Mouse (Mus musculus): ENCODE data around the gene Ccdc77. TPM values are rescaled to one million over a fixed set of nuclear protein-coding genes. Genes with fewer than 3 reads are reported as not detected.
"Not testable (repeated sequence)": the region's sequence is repeated elsewhere in the genome, so short reads cannot be mapped to it uniquely, and the experiment has no call there.

Ccdc77 gene
- polyA plus RNA-seq, 1 experiment: 3.6 TPM

GRCm38 (mm10) chr6:120343992-120344391, 20.2 kb downstream of the Ccdc77 start:
- no peaks in the 10 kb centered on the region for H3K4me1 ChIP-seq (ENCODE audit: control insufficient read depth, insufficient read depth, insufficient read length, low read length)
- no peak overlapping the region for H3K4me3 ChIP-seq (ENCODE audit: insufficient read depth, low read depth, low read length)
- H3K27ac ChIP-seq (replicated peaks; ENCODE audit: low read depth, low read length): no peak overlapping the region

GRCm38 (mm10) chr6:120332351-120332750, 31.8 kb downstream of the Ccdc77 start:
- H3K4me3 ChIP-seq (ENCODE audit: insufficient read depth, low read depth, low read length): no peak overlapping the region
- no peaks in the 10 kb centered on the region for H3K4me1 ChIP-seq (ENCODE audit: control insufficient read depth, insufficient read depth, insufficient read length, low read length)
- no peak overlapping the region for H3K27ac ChIP-seq (replicated peaks; ENCODE audit: low read depth, low read length)

GRCm38 (mm10) chr6:120324295-120324927, 39.8 kb downstream of the Ccdc77 start:
- Histone ChIP-seq H3K4me3 (ENCODE audit: insufficient read depth, low read depth, low read length) (no peak overlapping the region), H3K27ac (replicated peaks; ENCODE audit: low read depth, low read length) (no peak overlapping the region), H3K4me1 (ENCODE audit: control insufficient read depth, insufficient read depth, insufficient read length, low read length) (no peaks in the 10 kb centered on the region)

- Histone ChIP-seq H3K27ac (replicated peaks; ENCODE audit: low read depth, low read length) (no peak overlapping the region), H3K4me1 (ENCODE audit: control insufficient read depth, insufficient read depth, insufficient read length, low read length) (no peaks in the 10 kb centered on the region), H3K4me3 (ENCODE audit: insufficient read depth, low read depth, low read length) (no peak overlapping the region)
Observed at GRCm38 (mm10) chr6:120320369-120320768, 43.8 kb downstream of the Ccdc77 start.

DNA sequence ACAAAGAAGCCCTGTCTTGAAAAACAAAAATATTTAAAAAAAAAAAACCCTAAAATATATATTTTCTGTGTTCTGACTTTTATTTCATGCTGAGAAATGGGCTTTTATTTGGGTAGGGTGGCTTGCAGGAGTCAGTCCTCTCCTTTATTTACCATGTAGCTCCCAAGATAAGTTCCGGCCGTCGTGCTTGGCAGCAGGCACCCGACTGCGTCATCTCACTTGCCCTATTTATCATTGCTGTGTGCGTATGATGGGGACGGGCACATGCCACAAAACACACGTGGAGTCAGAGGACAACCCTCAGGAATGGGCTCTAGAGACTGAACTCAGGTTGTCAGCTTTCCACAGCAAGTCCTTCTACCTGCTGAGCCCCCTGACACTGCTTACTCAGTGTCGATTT, 45.0 kb downstream of the Ccdc77 start:
- no peak overlapping the region for H3K4me3 ChIP-seq (ENCODE audit: insufficient read depth, low read depth, low read length)
- H3K27ac ChIP-seq (replicated peaks; ENCODE audit: low read depth, low read length): no peak overlapping the region
- no peaks in the 10 kb centered on the region for H3K4me1 ChIP-seq (ENCODE audit: control insufficient read depth, insufficient read depth, insufficient read length, low read length)

DNA sequence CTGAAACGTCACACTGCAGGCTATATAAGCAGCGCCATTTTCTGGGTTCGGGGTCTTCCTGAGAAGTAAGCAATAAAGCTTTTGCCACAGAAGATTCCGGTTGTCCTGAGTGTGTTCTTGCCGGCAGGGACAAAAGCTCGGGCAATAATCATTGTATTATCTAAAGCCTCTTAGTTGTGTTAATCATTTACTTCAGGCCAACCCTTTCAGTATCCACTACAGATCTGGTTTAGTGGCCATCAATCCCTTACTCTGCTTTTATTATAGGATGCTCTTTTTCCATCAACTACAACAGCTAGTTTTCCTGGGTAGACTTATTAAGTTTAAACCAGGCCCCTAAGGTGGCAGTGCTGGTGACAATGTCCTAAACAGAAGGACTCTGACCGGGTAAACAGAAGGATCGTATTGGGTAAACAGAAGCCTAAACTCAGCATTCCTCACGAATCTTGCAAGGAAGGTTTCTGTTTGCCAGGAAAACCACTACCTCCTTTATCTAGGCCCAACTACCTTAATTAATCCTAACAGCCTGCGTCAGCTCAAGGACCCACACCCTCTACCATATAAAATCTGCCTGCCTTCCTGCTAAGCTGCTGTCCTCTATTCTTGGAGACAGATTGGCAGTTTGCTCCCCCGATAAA, 45.8 kb downstream of the Ccdc77 start:
- Histone ChIP-seq H3K4me1 (ENCODE audit: control insufficient read depth, insufficient read depth, insufficient read length, low read length) (no peaks in the 10 kb centered on the region), H3K27ac (replicated peaks; ENCODE audit: low read depth, low read length) (no peak overlapping the region), H3K4me3 (ENCODE audit: insufficient read depth, low read depth, low read length) (no peak overlapping the region)

DNA sequence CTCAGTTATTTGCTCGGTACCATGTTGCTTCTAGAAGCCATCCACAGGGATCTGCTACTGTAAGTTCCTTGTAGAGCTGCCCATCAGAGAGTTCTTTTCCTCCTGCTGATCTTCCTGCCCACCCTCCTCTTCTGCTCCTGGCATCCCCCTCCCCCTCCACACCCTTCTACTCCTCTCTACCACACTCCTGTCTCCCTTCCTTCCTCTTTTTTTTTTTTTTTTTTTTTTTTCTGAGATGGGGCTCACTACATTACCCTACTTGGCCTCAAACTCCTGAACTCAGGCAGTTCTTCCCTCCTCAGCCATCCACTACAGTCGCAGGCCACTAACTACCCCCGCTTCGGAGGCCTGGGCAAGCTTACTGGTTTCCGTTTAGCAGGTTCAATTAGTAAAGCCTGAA, 51.7 kb downstream of the Ccdc77 start:
- H3K4me3 ChIP-seq (ENCODE audit: insufficient read depth, low read depth, low read length): no peak overlapping the region
- no peaks in the 10 kb centered on the region for H3K4me1 ChIP-seq (ENCODE audit: control insufficient read depth, insufficient read depth, insufficient read length, low read length)
- no peak overlapping the region for H3K27ac ChIP-seq (replicated peaks; ENCODE audit: low read depth, low read length)

DNA sequence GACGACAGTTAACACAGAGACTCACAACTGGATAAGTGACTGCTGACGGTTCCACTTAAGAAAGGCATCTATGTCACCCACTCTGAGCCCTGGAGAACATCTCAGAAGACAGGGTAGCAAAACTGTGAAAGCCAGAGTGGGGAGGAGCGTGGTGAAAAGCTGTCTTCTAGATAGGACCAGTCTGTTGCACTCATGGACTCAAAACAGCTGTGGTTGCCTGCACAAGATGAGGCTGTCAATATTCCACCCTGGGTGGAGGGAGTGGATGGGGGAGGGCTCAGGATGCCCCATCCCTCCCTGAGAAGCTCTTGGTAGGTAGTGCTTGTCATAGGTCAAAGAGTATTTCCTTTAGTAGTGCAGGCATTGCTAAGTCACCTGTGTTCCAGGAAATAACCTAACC, 54.4 kb downstream of the Ccdc77 start:
- Histone ChIP-seq H3K4me1 (ENCODE audit: control insufficient read depth, insufficient read depth, insufficient read length, low read length) (no peaks in the 10 kb centered on the region), H3K4me3 (ENCODE audit: insufficient read depth, low read depth, low read length) (no peak overlapping the region), H3K27ac (replicated peaks; ENCODE audit: low read depth, low read length) (no peak overlapping the region)

DNA sequence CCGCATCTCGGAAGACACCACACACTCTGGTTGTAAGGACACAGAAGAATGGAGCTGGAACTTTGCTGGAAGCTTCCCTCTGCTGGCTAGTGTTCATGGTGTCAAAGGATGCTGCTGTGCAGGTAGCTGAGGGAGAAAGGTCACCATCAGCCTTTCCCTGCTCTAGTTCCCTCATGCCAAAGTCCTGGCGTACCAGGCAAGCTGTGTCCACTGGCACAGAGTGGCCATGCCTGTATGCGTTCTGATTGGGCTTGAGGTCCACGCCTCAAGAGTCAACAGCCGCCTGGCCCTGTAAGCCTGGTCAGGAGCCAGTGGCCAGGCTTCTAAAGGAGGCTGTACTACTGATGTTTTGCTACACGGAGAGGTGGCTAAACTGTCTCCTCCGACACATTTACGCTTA, 54.8 kb downstream of the Ccdc77 start:
- no peak overlapping the region for H3K4me3 ChIP-seq (ENCODE audit: insufficient read depth, low read depth, low read length)
- no peak overlapping the region for H3K27ac ChIP-seq (replicated peaks; ENCODE audit: low read depth, low read length)
- no peaks in the 10 kb centered on the region for H3K4me1 ChIP-seq (ENCODE audit: control insufficient read depth, insufficient read depth, insufficient read length, low read length)

GRCm38 (mm10) chr6:120306859-120307594, 57.1 kb downstream of the Ccdc77 start:
- H3K4me1 ChIP-seq (ENCODE audit: control insufficient read depth, insufficient read depth, insufficient read length, low read length): no peaks in the 10 kb centered on the region
- no peak overlapping the region for H3K4me3 ChIP-seq (ENCODE audit: insufficient read depth, low read depth, low read length)
- H3K27ac ChIP-seq (replicated peaks; ENCODE audit: low read depth, low read length): no peak overlapping the region

- Histone ChIP-seq H3K4me1 (ENCODE audit: control insufficient read depth, insufficient read depth, insufficient read length, low read length) (no peaks in the 10 kb centered on the region), H3K27ac (replicated peaks; ENCODE audit: low read depth, low read length) (no peak overlapping the region), H3K4me3 (ENCODE audit: insufficient read depth, low read depth, low read length) (no peak overlapping the region)
Observed at GRCm38 (mm10) chr6:120302755-120303316, 61.3 kb downstream of the Ccdc77 start.

DNA sequence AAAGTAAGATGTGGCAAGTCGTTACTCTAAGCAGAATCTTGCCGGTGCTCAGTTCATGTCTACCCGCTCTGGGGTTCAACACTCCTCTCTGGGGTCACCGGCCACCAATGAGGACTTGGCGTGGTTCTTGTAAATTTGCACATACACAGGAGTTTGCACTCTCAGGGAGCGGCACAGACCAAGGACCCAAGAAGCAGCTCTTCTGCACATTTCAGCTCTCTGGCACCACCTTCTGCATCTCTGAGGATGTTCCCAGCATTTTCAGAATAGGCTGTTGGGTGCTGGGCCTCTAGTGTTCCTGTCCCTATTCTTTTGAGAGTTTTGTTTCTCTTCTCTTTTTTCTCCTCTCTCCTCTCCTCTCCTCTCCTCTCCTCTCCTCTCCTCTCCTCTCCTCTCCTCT, 63.0 kb downstream of the Ccdc77 start:
- Histone ChIP-seq H3K4me3 (ENCODE audit: insufficient read depth, low read depth, low read length) (no peak overlapping the region), H3K27ac (replicated peaks; ENCODE audit: low read depth, low read length) (no peak overlapping the region), H3K4me1 (ENCODE audit: control insufficient read depth, insufficient read depth, insufficient read length, low read length) (no peaks in the 10 kb centered on the region)

- not testable (repeated sequence) for H3K4me3 ChIP-seq (ENCODE audit: insufficient read depth, low read depth, low read length)
Observed at GRCm38 (mm10) chr6:120296589-120296988, 67.6 kb downstream of the Ccdc77 start.

GRCm38 (mm10) chr6:120294785-120295133, 69.4 kb downstream of the Ccdc77 start:
- Histone ChIP-seq H3K27ac (replicated peaks; ENCODE audit: low read depth, low read length) (no peak overlapping the region), H3K4me1 (ENCODE audit: control insufficient read depth, insufficient read depth, insufficient read length, low read length) (no peaks in the 10 kb centered on the region), H3K4me3 (ENCODE audit: insufficient read depth, low read depth, low read length) (peak overlapping the region; percentile 55)

More at GRCm38 (mm10) chr6:120296589-120296988, 67.6 kb downstream of the Ccdc77 start:
- not testable (repeated sequence) for H3K4me1 ChIP-seq (ENCODE audit: control insufficient read depth, insufficient read depth, insufficient read length, low read length); H3K27ac ChIP-seq (replicated peaks; ENCODE audit: low read depth, low read length)

DNA sequence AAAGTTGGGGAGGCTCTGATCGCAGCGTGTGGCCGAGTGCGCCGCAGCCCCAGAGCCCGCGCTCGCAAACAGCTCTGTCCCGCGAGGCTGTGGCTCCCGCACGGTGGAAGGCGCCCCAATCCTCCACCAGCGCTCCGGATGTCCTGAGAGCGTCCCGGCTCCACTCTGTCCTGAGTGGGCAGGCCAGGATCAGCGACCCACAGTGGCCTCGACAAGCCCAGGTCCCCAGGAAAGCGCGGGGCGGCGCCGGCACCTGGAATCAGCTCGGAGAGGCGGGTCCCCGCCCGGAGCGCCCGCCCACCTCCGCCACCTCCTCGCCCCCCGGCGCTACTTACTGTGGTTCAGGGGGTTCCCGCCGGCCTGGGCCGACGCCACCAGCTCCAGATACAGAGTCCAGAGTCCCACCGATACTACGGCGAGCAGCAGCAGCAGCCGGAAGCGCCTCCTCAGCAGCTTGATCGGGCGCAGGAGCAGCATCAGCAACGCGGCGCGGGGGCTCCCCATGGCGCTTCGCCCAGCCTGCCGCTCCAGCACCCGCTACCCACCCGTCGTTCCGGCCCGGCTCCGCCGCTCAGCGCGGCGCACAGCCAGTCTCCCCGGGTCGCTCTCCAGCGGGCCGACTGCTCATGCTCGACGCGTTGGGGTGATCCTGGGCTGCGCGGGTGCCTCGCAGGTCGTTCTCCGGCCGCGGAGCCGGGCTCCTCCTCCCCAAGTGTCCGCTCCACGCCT, 70.0 kb downstream of the Ccdc77 start, which contains the start of the genes D330020A13Rik and B4galnt3:
TSS of gene D330020A13Rik (plus strand) at position 309 of the 729 bp plus-strand sequence.
TSS of gene B4galnt3 (minus strand) at position 504 of the 729 bp plus-strand sequence.
- Histone ChIP-seq H3K4me1 (ENCODE audit: control insufficient read depth, insufficient read depth, insufficient read length, low read length) (no peaks in the 10 kb centered on the region), H3K27ac (replicated peaks; ENCODE audit: low read depth, low read length) (no peak within 1 kb of the TSS), H3K4me3 (ENCODE audit: insufficient read depth, low read depth, low read length) (peak within 1 kb of the TSS; percentile 55)
